Mouse (Mus musculus): Measurements from ENCODE around the gene Sh3bp5. TPM values are rescaled to one million over a fixed set of nuclear protein-coding genes. Genes with fewer than 3 reads are reported as not detected.
"Not testable (repeated sequence)": the region's sequence is repeated elsewhere in the genome, so short reads cannot be mapped to it uniquely, and the experiment has no call there.

Sh3bp5 gene
- 10 to 100 TPM; 76.2 to 81.0 TPM for total RNA-seq (2021)
- long read RNA-seq, experiment 1, transcript Sh3bp5-201 (9 exons, 2,684 nt): major isoform, 137 of 149 reads
- long read RNA-seq, experiment 1, partial matches to known transcripts: 6 of 149 reads
- long read RNA-seq, experiment 1, other reads (novel, unspliced or antisense): 6 of 149 reads
- long read RNA-seq, experiment 2, transcript Sh3bp5-201 (9 exons, 2,684 nt): major isoform, 107 of 123 reads
- long read RNA-seq, experiment 2, partial matches to known transcripts: 11 of 123 reads
- long read RNA-seq, experiment 2, other reads (novel, unspliced or antisense): 5 of 123 reads

- DNase-seq: peak; percentile 92
Observed at GRCm38 (mm10) chr14:31435930-31436693, at the start of gene Sh3bp5. Gene Sh3bp5, minus strand, starts transcription at chr14:31436078.

- no peak for DNase-seq
Observed at GRCm38 (mm10) chr14:31482417-31482816, 46.5 kb upstream of the Sh3bp5 start.

DNA sequence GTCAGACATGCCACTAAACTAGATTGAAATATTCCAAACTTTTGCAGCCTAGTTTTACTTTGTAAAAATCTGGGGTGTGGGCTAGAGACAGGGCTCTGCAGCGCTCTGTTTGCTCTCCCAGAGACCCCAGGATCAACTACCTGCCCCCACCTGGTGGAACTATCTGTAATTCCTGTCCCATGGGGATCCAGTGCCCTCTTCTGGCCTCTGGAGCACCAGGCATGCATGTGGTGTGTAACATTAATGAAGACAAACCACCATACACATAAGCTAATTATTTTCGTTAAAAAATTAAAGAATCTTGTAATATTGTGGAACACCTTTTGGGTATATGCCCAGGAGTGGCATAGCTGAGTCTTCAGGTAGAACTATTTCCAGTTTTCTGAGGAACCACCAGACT is 37.4 kb upstream of the Sh3bp5 start:
- no peak for DNase-seq

DNA sequence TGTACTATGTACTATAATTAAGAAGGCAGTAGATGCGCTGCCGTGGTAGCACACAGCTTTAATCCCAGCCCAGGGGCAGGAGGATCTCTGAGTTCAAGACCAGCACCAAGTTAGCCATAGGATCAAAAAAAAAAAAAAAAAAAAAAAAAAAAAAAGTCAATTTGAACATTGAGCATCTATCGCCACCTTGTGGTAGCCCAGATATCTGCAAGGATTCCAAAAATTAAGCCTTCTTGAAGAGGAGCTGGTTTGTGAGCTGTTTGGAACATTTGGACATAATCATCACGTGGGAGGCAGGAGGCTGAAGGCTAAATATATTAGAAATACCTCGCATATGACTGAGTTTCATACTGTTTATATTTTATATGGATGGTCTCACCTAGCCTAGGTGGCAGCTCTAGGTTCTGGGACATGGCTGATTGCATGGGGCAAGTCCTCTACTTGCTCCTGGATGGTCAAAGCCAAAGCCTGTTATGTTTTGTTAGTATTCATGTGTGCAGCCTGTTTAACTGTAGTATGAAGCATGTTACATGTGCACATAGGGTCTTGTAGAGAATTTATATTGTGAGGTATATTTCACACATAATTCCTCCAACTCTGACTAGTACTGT is 36.7 kb upstream of the Sh3bp5 start:
- DNase-seq: peak; percentile 63

GRCm38 (mm10) chr14:31469711-31470110 is 33.8 kb upstream of the Sh3bp5 start:
- no peak for DNase-seq

DNA sequence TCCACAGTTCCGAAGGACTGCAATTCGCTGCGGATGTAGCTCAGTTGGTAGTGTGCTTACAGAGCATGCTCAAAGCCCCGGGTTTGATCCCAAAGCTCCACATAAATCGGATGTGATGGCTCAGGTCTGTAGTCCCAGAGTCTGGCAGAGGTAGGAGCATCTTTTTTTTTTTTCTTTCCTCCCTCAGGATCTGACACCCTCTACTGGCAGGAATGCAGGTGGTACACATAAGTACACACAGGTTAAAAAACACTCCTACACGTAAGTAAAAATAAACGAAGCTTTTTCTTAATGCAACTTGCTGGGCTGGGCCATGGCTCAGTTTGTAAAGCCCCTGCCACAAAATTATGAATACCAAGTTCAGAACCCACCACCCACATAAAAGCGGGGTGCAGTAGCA is 28.3 kb upstream of the Sh3bp5 start:
- DNase-seq: no peak

DNA sequence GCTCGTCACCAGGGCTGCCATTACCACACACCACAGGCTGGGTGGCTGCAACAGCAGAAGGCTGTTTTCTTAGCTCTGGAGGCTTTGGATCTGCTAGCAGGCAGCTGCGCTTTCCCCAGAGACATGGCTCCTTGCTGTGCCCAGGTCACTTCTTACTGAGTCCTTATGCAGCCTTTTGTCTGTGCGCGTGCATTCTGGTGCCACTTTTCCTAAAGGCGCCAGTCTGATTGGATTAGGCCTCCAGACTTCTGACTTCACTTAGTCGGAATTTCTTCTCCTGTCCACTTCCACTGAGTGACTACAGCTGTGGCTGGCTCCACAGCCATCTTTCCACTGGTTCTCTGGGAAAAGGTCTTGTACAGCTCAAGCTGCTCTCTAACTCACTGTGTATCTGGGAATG is 27.0 kb upstream of the Sh3bp5 start:
- no peak for DNase-seq

GRCm38 (mm10) chr14:31462226-31462625 is 26.3 kb upstream of the Sh3bp5 start:
- not testable (repeated sequence) for DNase-seq

DNA sequence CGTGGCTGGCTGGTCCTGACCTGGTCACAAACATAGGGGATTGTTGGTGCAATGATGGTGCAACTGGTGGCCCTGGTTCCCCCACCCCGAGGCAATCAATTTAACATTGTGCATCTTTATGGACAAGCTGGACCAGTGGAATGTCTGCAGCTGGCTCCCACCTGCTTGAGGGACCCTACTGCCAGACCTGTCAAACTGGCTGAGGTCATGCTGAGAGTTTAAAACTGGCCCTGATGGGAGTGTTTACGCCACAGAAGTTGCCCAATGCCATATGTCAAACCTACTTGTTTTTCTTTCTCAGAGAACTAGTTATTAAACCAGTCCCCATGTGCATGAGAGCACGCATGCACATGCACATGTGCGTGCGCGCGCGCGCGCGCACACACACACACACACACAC is 22.1 kb upstream of the Sh3bp5 start:
- no peak for DNase-seq

GRCm38 (mm10) chr14:31456064-31456721 is 20.3 kb upstream of the Sh3bp5 start:
- DNase-seq: no peak

GRCm38 (mm10) chr14:31454849-31455566 is 19.1 kb upstream of the Sh3bp5 start:
- no peak for DNase-seq

DNA sequence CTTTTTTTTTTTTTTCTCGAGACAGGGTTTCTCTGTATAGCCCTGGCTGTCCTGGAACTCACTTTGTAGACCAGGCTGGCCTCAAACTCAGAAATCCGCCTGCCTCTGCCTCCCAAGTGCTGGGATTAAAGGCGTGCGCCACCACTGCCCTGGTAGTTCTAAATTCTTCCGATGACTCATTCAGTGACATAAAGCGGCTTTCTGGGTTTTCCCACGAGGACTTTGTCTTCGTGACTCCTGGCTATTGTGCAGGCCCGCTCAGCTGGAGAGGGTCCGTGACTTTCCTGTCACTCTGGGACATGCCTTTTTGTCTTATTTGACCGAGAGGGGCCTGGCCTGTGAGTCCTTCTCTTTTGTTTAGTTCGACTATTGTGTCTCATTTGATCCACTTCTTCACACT is 18.1 kb upstream of the Sh3bp5 start:
- not testable (repeated sequence) for DNase-seq

GRCm38 (mm10) chr14:31448994-31449393 is 13.1 kb upstream of the Sh3bp5 start:
- DNase-seq: no peak

- no peak for DNase-seq
Observed at GRCm38 (mm10) chr14:31443616-31444015, 7.7 kb upstream of the Sh3bp5 start.

DNA sequence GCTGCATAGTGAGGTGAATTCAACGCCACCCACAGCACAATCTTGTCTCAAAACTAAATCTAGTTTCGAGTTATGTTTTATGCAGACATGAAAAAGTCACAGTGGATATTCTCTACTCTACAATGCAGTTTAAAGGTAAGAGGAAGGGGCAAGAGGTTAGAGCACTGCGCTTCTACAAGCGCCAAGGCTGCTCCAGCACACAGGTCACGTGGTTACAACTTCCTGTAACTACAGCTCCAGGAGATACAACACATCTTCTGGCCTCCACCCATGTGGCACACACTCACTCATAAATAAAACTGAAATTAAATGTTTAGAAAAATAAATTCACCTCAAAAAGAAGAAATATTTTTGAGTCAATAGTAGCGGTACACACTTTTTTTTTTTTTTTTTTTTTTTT is 4.8 kb upstream of the Sh3bp5 start:
- DNase-seq: no peak

DNA sequence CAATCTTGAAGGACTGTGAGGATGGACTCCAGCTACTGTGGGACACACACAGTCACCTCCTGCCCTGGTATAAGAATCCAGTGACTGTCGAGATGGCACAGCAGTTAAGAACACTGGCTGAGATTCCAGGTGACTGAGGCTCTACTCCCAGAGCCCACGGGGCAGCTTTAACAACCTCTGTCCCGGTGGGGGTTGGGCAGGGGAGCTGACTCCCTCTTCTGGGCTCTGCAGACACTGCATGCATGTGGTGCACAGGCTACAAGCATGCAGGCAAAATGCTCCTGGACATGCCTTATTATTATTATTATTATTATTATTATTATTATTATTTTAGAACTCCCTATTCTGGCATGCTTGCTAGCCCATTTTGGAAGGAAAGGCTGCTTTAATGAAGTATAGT is 4.4 kb upstream of the Sh3bp5 start:
- no peak for DNase-seq

DNA sequence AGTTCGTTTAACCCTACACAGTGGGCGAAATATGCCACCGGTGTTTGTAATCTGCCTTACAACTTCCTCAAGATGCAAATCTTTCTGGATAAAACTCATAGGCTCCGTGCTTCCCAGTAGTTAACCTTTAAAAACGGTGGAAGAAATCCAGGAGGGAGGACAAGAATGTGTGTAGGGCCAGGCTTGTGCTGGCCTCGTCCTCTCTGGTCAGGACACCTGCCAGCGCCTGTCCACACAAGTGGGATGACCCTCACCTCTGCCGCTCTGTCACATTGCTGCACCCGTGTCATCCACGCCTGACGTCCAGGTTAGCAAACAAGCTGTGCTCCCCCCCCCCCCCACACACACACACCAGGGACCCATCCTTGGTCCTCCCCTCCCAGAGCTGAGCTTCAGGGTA is 3.4 kb upstream of the Sh3bp5 start:
- no peak for DNase-seq

DNA sequence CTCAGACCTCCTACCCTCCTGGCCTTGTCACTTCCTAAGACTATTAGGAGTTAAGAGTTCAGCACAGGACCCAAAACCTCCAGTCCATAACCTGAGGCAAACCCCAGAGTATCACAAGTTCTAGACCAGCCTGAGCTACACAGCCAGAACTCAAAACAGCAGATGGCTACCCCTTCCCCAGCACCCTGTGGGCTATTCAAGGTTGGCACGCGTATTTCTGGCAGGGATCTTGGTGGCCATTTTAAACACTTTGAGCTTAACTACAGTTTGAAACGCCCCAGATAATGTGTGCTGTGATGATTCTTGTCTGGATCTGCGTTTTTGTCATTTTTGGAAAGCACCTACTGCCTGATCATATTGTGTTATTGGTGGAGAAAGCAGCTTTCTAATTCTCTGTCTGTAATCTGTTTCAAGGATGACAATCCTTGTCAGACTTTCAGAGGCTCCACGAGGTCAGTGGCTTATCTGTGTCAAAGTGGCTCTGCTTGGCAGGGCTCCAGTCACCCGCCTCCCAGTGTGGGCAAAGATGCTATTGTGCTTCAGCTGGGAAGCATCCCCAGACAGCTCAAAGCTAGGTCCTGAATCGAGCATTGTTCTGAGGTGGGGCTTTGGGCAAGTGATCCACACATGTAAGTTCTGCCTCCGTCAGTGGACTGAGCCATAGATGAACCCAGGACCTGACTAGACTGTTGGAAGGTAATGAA is 2.1 kb upstream of the Sh3bp5 start:
- no peak for DNase-seq

GRCm38 (mm10) chr14:31435018-31435915 is 611 bp downstream of the Sh3bp5 start:
- peak; percentile 51 for DNase-seq

- no peak for DNase-seq
Observed at GRCm38 (mm10) chr14:31434426-31434825, 1.5 kb downstream of the Sh3bp5 start.

Measured in gastrocnemius, postnatal 10 days (tissue).